In the genomic region with DNA sequence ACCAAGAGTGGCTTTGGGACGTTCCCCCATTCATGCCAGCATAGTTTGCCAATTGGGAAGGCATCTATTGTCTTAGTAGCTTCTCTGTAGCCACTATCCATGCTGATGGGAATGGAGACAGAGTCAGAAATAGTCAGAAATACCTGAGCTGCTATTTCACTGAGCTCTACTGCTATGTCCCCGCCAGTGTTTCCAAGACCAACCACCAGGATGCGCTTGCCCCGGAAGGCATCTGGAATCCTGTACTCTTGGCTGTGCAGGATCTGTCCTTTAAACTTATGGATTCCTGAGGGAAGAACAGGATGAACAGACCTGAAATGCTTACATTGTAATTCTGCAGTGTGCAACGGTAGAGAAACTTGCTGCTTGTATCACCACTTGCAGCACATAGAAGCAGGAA, we compare ENCODE assay signal across 15 mouse cellular contexts. TPM values are rescaled to one million over a fixed set of nuclear protein-coding genes. Genes with fewer than 3 reads are reported as not detected.
DNase-seq lines count a peak whose midpoint lies in the region; ATAC-seq and TF ChIP-seq lines count a peak whose summit lies in the region.
"Had no signal": no experiment of that assay in that cellular context is flagged by ENCODE, and none has a peak within 500 bp of the region (broad histone marks: within the 10 kb centered on the region; RNA-seq: fewer than 3 reads in every experiment).

No protein-coding gene starts in this region.

- WGBS in hindbrain, postnatal 0 days = 61% methylated on average over 5 of the region's 5 CpGs
- 55% methylated on average over 5 of the region's 5 CpGs for WGBS in hindbrain, embryonic 14.5 days
- 72% methylated on average over 5 of the region's 5 CpGs for WGBS in liver, adult 2 months
- WGBS in liver, embryonic 11.5 days = 66% methylated on average over 5 of the region's 5 CpGs

- H3K27ac ChIP-seq in hindbrain, postnatal 0 days = no peak overlapping the region
- no peak overlapping the region for H3K27ac ChIP-seq in hindbrain, embryonic 14.5 days
- H3K27ac ChIP-seq in liver, adult 2 months (replicated peaks; ENCODE audit: insufficient read depth, low read depth, low read length) = no peak overlapping the region
- H3K27ac ChIP-seq in liver, embryonic 11.5 days (ENCODE audit: low read depth, low read length) = no peak overlapping the region
- H3K27ac ChIP-seq: embryonic facial prominence, embryonic 13.5 days; midbrain, embryonic 12.5 days had no signal

- no peaks in the 10 kb centered on the region for H3K27me3 ChIP-seq in hindbrain, postnatal 0 days (ENCODE audit: insufficient read depth, low read length)
- H3K27me3 ChIP-seq in hindbrain, embryonic 14.5 days (ENCODE audit: control insufficient read depth, insufficient read depth, low read length) = no peaks in the 10 kb centered on the region
- no peaks in the 10 kb centered on the region for H3K27me3 ChIP-seq in liver, adult 2 months (ENCODE audit: control insufficient read depth, insufficient read depth, low read length)
- no peaks in the 10 kb centered on the region for H3K27me3 ChIP-seq in liver, embryonic 11.5 days (replicated peaks; ENCODE audit: control insufficient read depth, insufficient read depth, low read length)
- H3K27me3 ChIP-seq: embryonic facial prominence, embryonic 13.5 days; midbrain, embryonic 12.5 days had no signal

- TF ChIP-seq POLR2A in liver, adult 2 months (IDR thresholded peaks at IDR 0.05; ENCODE audit: extremely low read depth, insufficient read depth, low read length) = no peak

- TF ChIP-seq CTCF in hindbrain, postnatal 0 days (IDR thresholded peaks at IDR 0.05; ENCODE audit: low read depth) = peak; percentile 34
- peak; percentile 28; the same call in 1 of the 2 replicates for TF ChIP-seq CTCF in liver, adult 2 months (IDR thresholded peaks at IDR 0.05; ENCODE audit: low read depth, low read length)

- no peak for DNase-seq in hindbrain, postnatal 0 days (ENCODE audit: low spot score)
- no peak for DNase-seq in hindbrain, embryonic 14.5 days (ENCODE audit: low spot score)
- DNase-seq in liver, adult 2 months (ENCODE audit: extremely low read depth, low read depth, low spot score) = no peak
- DNase-seq in liver, embryonic 11.5 days (ENCODE audit: low spot score) = no peak
- DNase-seq in 3T3-L1 (ENCODE audit: low read depth, low spot score) (peak; percentile 10), ES-CJ7 (ENCODE audit: low read depth, low spot score) (peak; percentile 43)
- DNase-seq in spleen, postnatal 36 days (ENCODE audit: low spot score in 2 of 2) = no peak
- DNase-seq in frontal cortex, adult 2 months (ENCODE audit: extremely low spot score in 1 of 2, low spot score in 1 of 2) = no peak
- DNase-seq: cerebellum, postnatal 36 days; lung, postnatal 36 days; spleen, adult 18-20 months; thymus, postnatal 36 days had no signal

- no peak for ATAC-seq in hindbrain, postnatal 0 days
- no peak for ATAC-seq in hindbrain, embryonic 14.5 days (ENCODE audit: low FRiP score)
- ATAC-seq in liver, embryonic 11.5 days (replicated peaks; ENCODE audit: low FRiP score) = no peak

- H3K4me3 ChIP-seq in hindbrain, postnatal 0 days (ENCODE audit: low read length) = no peak overlapping the region
- no peak overlapping the region for H3K4me3 ChIP-seq in hindbrain, embryonic 14.5 days (replicated peaks; ENCODE audit: low read length)
- H3K4me3 ChIP-seq in liver, adult 2 months (ENCODE audit: insufficient read depth, low read depth, low read length) = no peak overlapping the region
- no peak overlapping the region for H3K4me3 ChIP-seq in liver, embryonic 11.5 days (ENCODE audit: low read depth, low read length)
- H3K4me3 ChIP-seq: embryonic facial prominence, embryonic 13.5 days; midbrain, embryonic 12.5 days had no signal

- no peaks in the 10 kb centered on the region for H3K36me3 ChIP-seq in hindbrain, postnatal 0 days (ENCODE audit: insufficient read depth, low read length)
- H3K36me3 ChIP-seq in hindbrain, embryonic 14.5 days (replicated peaks; ENCODE audit: control insufficient read depth, insufficient read depth) = no peaks in the 10 kb centered on the region
- peaks cover 12% of the 10 kb centered on the region for H3K36me3 ChIP-seq in liver, adult 2 months (ENCODE audit: control insufficient read depth, insufficient read depth, low read length)
- H3K36me3 ChIP-seq in liver, embryonic 11.5 days (ENCODE audit: control insufficient read depth, insufficient read depth, low read length) = no peaks in the 10 kb centered on the region
- H3K36me3 ChIP-seq: embryonic facial prominence, embryonic 13.5 days; midbrain, embryonic 12.5 days had no signal

- no peak overlapping the region for H3K9ac ChIP-seq in hindbrain, postnatal 0 days (replicated peaks; ENCODE audit: low read length)
- no peak overlapping the region for H3K9ac ChIP-seq in hindbrain, embryonic 14.5 days
- no peak overlapping the region for H3K9ac ChIP-seq in liver, adult 2 months (ENCODE audit: low read depth, low read length)
- no peak overlapping the region for H3K9ac ChIP-seq in liver, embryonic 11.5 days (ENCODE audit: low read depth, low read length)
- H3K9ac ChIP-seq: embryonic facial prominence, embryonic 13.5 days; midbrain, embryonic 12.5 days had no signal

- no peaks in the 10 kb centered on the region for H3K79me2 ChIP-seq in liver, adult 2 months (ENCODE audit: control insufficient read depth, insufficient read depth, low read length)

- H3K4me1 ChIP-seq in hindbrain, postnatal 0 days (ENCODE audit: insufficient read depth, low read length) = no peaks in the 10 kb centered on the region
- H3K4me1 ChIP-seq in hindbrain, embryonic 14.5 days (replicated peaks; ENCODE audit: control insufficient read depth, insufficient read depth, low read length) = no peaks in the 10 kb centered on the region
- no peaks in the 10 kb centered on the region for H3K4me1 ChIP-seq in liver, adult 2 months (ENCODE audit: control insufficient read depth, insufficient read depth, low read length)
- no peaks in the 10 kb centered on the region for H3K4me1 ChIP-seq in liver, embryonic 11.5 days (replicated peaks; ENCODE audit: control insufficient read depth, insufficient read depth, low read length)
- H3K4me1 ChIP-seq: embryonic facial prominence, embryonic 13.5 days; midbrain, embryonic 12.5 days had no signal

- H3K9me3 ChIP-seq in hindbrain, postnatal 0 days (ENCODE audit: low read length) = no peaks in the 10 kb centered on the region
- no peaks in the 10 kb centered on the region for H3K9me3 ChIP-seq in hindbrain, embryonic 14.5 days (ENCODE audit: control insufficient read depth, low read length)
- no peaks in the 10 kb centered on the region for H3K9me3 ChIP-seq in liver, embryonic 11.5 days (ENCODE audit: control insufficient read depth, low read length)
- H3K9me3 ChIP-seq: embryonic facial prominence, embryonic 13.5 days; midbrain, embryonic 12.5 days had no signal

- H3K4me2 ChIP-seq in hindbrain, postnatal 0 days (ENCODE audit: low read depth, low read length) = no peak overlapping the region
- no peak overlapping the region for H3K4me2 ChIP-seq in hindbrain, embryonic 14.5 days (replicated peaks)
- no peak overlapping the region for H3K4me2 ChIP-seq in liver, embryonic 11.5 days
- H3K4me2 ChIP-seq: embryonic facial prominence, embryonic 13.5 days; midbrain, embryonic 12.5 days had no signal

RNA-seq across cellular contexts. Expression of gene Fmo4, which starts 8.8 kb away (rescaled TPM):
- total RNA-seq in hindbrain, postnatal 0 days (2014; rRNA removed) = 0.52 and 0.90 TPM in 2 replicates
- 0.96 and 1.1 TPM in 2 replicates for polyA plus RNA-seq in hindbrain, postnatal 0 days (2015; fragmentation: Nextera tagmentation; extraction: Ambion mirVana)
- 0.31 and 0.88 TPM in 2 replicates for polyA plus RNA-seq in hindbrain, embryonic 14.5 days (2014; fragmentation: Nextera tagmentation; extraction: Ambion mirVana)
- 14.4 and 16.2 TPM in 2 replicates for total RNA-seq in liver, adult 2 months (2014; rRNA removed)
- 7.7 and 8.1 TPM in 2 replicates for polyA plus RNA-seq in liver, adult 2 months (2012; rRNA removed)
- 0.34 and 0.58 TPM in 2 replicates for polyA plus RNA-seq in liver, embryonic 11.5 days (2014; fragmentation: Nextera tagmentation; extraction: Ambion mirVana)
- 0.50 and 0.70 TPM in 2 replicates for polyA plus RNA-seq in frontal cortex, adult 2 months (2012; rRNA removed)
- total RNA-seq: granulocyte monocyte progenitor cell, adult 5-6 weeks had no signal

Comparison
In these comparisons a context has a peak if more than half of its experiments do, and no peak if none do; other contexts are left out.
1. DNase-seq: peak in 3T3-L1 (single experiment) and ES-CJ7 (single experiment); none in hindbrain, postnatal 0 days (single experiment), hindbrain, embryonic 14.5 days (single experiment), liver, adult 2 months (single experiment), liver, embryonic 11.5 days (single experiment), spleen, postnatal 36 days (0 of 2) and frontal cortex, adult 2 months (0 of 2).